Mouse (Mus musculus): Measurements from ENCODE around the gene Ptprm. TPM values are rescaled to one million over a fixed set of nuclear protein-coding genes. Genes with fewer than 3 reads are reported as not detected.

Gene Ptprm
- polyA plus RNA-seq, 1 experiment from 2014 or later: 31.4 TPM

GRCm38 (mm10) chr17:67233063-67233462 is 121.2 kb downstream of the Ptprm start:
- Histone ChIP-seq H3K36me3 (replicated peaks; ENCODE audit: control insufficient read depth, insufficient read depth) (no peaks in the 10 kb centered on the region), H3K27ac (no peak overlapping the region), H3K4me1 (replicated peaks; ENCODE audit: control insufficient read depth, insufficient read depth, low read length) (no peaks in the 10 kb centered on the region), H3K9me3 (ENCODE audit: control insufficient read depth, low read length) (no peaks in the 10 kb centered on the region), H3K9ac (no peak overlapping the region), H3K27me3 (ENCODE audit: control insufficient read depth, insufficient read depth, low read length) (no peaks in the 10 kb centered on the region), H3K4me3 (replicated peaks; ENCODE audit: low read length) (no peak overlapping the region), H3K4me2 (replicated peaks) (no peak overlapping the region)
- ATAC-seq (ENCODE audit: low FRiP score) (no peak), DNase-seq (ENCODE audit: low spot score) (no peak)
- WGBS: 85% methylated on average over 9 of the region's 9 CpGs

DNA sequence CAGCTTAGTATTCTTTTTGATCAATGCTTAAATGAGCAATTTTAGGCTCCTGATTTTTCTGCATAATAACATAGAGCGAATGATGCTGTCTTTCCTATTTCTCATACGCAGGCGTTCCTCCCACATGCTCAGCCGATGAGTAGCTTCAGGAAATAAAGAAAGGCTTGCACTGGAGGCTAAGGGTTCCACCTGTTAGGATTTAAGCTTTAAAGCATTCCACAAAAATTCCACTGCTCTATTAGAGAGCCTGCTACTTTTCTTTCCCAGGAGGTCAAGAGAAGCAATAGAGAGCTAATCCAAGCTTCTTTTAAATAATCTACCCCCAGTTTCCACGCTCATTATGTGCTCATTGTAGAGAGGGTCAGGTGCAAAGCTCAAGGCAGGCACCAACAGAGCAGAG is 127.3 kb downstream of the Ptprm start:
- Histone ChIP-seq H3K4me1 (replicated peaks; ENCODE audit: control insufficient read depth, insufficient read depth, low read length) (no peaks in the 10 kb centered on the region), H3K4me3 (replicated peaks; ENCODE audit: low read length) (no peak overlapping the region), H3K4me2 (replicated peaks) (no peak overlapping the region), H3K9ac (no peak overlapping the region), H3K27ac (no peak overlapping the region), H3K36me3 (replicated peaks; ENCODE audit: control insufficient read depth, insufficient read depth) (no peaks in the 10 kb centered on the region), H3K9me3 (ENCODE audit: control insufficient read depth, low read length) (no peaks in the 10 kb centered on the region), H3K27me3 (ENCODE audit: control insufficient read depth, insufficient read depth, low read length) (no peaks in the 10 kb centered on the region)
- WGBS: 65% methylated on average over 5 of the region's 5 CpGs
- no peak for ATAC-seq (ENCODE audit: low FRiP score)
- no peak for DNase-seq (ENCODE audit: low spot score)

DNA sequence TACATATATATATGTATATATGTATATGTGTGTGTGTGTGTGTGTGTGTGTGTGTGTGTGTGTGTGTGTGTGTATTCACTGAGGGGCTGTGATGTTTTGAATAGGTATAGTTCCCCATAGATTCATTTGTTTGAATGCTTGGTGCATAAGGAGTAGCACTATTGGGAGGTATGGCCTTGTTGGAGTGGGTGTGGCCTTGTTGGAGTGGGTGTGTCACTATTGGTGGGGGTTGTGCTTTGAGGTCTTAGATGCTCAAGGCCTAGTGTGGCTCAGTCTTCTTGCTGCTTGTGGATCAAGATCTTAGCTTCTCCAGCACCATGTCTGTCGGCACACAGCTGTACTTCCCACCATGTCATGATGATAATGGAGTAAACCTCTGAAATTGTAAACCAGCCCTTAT is 138.9 kb downstream of the Ptprm start:
- Histone ChIP-seq H3K4me2 (replicated peaks) (no peak overlapping the region), H3K9ac (no peak overlapping the region), H3K9me3 (ENCODE audit: control insufficient read depth, low read length) (no peaks in the 10 kb centered on the region), H3K4me1 (replicated peaks; ENCODE audit: control insufficient read depth, insufficient read depth, low read length) (peaks cover 7% of the 10 kb centered on the region; the same call in 1 of the 2 replicates), H3K27ac (no peak overlapping the region), H3K27me3 (ENCODE audit: control insufficient read depth, insufficient read depth, low read length) (no peaks in the 10 kb centered on the region), H3K36me3 (replicated peaks; ENCODE audit: control insufficient read depth, insufficient read depth) (no peaks in the 10 kb centered on the region), H3K4me3 (replicated peaks; ENCODE audit: low read length) (no peak overlapping the region)
- 87% methylated on average over 1 of the region's 1 CpGs for WGBS
- ATAC-seq (ENCODE audit: low FRiP score) (no peak), DNase-seq (ENCODE audit: low spot score) (no peak)

- no peaks in the 10 kb centered on the region for H3K27me3 ChIP-seq (ENCODE audit: control insufficient read depth, insufficient read depth, low read length)
- DNase-seq (ENCODE audit: low spot score) (no peak), ATAC-seq (ENCODE audit: low FRiP score) (no peak)
- WGBS: 21% methylated on average over 3 of the region's 3 CpGs
- H3K4me2 ChIP-seq (replicated peaks): no peak overlapping the region
- H3K4me1 ChIP-seq (replicated peaks; ENCODE audit: control insufficient read depth, insufficient read depth, low read length): peaks cover 7% of the 10 kb centered on the region; the same call in 1 of the 2 replicates
- H3K9ac ChIP-seq: no peak overlapping the region
- no peak overlapping the region for H3K4me3 ChIP-seq (replicated peaks; ENCODE audit: low read length)
- H3K9me3 ChIP-seq (ENCODE audit: control insufficient read depth, low read length): no peaks in the 10 kb centered on the region
- no peaks in the 10 kb centered on the region for H3K36me3 ChIP-seq (replicated peaks; ENCODE audit: control insufficient read depth, insufficient read depth)
- H3K27ac ChIP-seq: no peak overlapping the region
Measured at GRCm38 (mm10) chr17:67213711-67214110, 140.5 kb downstream of the Ptprm start.

- no peaks in the 10 kb centered on the region for H3K9me3 ChIP-seq (ENCODE audit: control insufficient read depth, low read length)
Measured at GRCm38 (mm10) chr17:67209676-67210344, 144.4 kb downstream of the Ptprm start.

GRCm38 (mm10) chr17:67208600-67208999 is 145.7 kb downstream of the Ptprm start:
- H3K36me3 ChIP-seq (replicated peaks; ENCODE audit: control insufficient read depth, insufficient read depth): no peaks in the 10 kb centered on the region
- 90% methylated on average over 5 of the region's 5 CpGs for WGBS

More at GRCm38 (mm10) chr17:67209676-67210344, 144.4 kb downstream of the Ptprm start:
- DNase-seq (ENCODE audit: low spot score) (no peak), ATAC-seq (ENCODE audit: low FRiP score) (no peak)
- Histone ChIP-seq H3K27me3 (ENCODE audit: control insufficient read depth, insufficient read depth, low read length) (no peaks in the 10 kb centered on the region), H3K4me3 (replicated peaks; ENCODE audit: low read length) (no peak overlapping the region), H3K4me2 (replicated peaks) (no peak overlapping the region), H3K27ac (no peak overlapping the region), H3K36me3 (replicated peaks; ENCODE audit: control insufficient read depth, insufficient read depth) (no peaks in the 10 kb centered on the region), H3K4me1 (replicated peaks; ENCODE audit: control insufficient read depth, insufficient read depth, low read length) (peaks cover 7% of the 10 kb centered on the region; the same call in 1 of the 2 replicates), H3K9ac (no peak overlapping the region)
- WGBS: 80% methylated on average over 8 of the region's 8 CpGs

GRCm38 (mm10) chr17:67206984-67207383 is 147.3 kb downstream of the Ptprm start:
- ATAC-seq (ENCODE audit: low FRiP score): no peak
- H3K9ac ChIP-seq: no peak overlapping the region
- 94% methylated on average over 4 of the region's 4 CpGs for WGBS

More at GRCm38 (mm10) chr17:67208600-67208999, 145.7 kb downstream of the Ptprm start:
- H3K27ac ChIP-seq: no peak overlapping the region
- no peaks in the 10 kb centered on the region for H3K27me3 ChIP-seq (ENCODE audit: control insufficient read depth, insufficient read depth, low read length)
- H3K4me2 ChIP-seq (replicated peaks): no peak overlapping the region
- no peaks in the 10 kb centered on the region for H3K9me3 ChIP-seq (ENCODE audit: control insufficient read depth, low read length)
- H3K4me1 ChIP-seq (replicated peaks; ENCODE audit: control insufficient read depth, insufficient read depth, low read length): 0 out of 2 replicates have a peak, but pooled peaks cover under 1% of the 10 kb centered on the region
- no peak overlapping the region for H3K9ac ChIP-seq
- DNase-seq (ENCODE audit: low spot score) (no peak), ATAC-seq (ENCODE audit: low FRiP score) (no peak)
- no peak overlapping the region for H3K4me3 ChIP-seq (replicated peaks; ENCODE audit: low read length)

DNA sequence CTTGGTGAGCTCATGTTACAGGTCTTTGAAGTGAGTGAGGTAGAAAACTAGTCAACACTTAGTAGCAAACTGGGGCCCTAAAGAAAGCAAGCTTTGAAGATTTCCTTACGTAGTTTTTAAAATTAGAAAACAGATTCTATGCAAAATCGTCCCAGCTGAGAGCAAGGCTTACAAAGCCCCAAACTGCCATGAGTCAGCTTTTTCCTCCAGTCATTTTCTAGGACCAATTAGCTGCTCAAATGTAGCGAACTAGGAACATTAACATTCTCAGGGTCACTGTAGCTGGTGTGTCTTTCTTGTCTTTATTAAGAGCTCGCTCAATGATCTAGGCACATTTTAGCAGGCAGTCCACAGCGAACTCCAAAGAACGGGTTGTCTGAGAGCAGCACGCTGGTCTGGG is 153.1 kb downstream of the Ptprm start:
- no peak for ATAC-seq (ENCODE audit: low FRiP score)
- WGBS: 48% methylated on average over 7 of the region's 7 CpGs
- Histone ChIP-seq H3K9ac (no peak overlapping the region), H3K36me3 (replicated peaks; ENCODE audit: control insufficient read depth, insufficient read depth) (no peaks in the 10 kb centered on the region), H3K4me2 (replicated peaks) (no peak overlapping the region), H3K4me1 (replicated peaks; ENCODE audit: control insufficient read depth, insufficient read depth, low read length) (0 out of 2 replicates have a peak, but pooled peaks cover 8% of the 10 kb centered on the region), H3K27me3 (ENCODE audit: control insufficient read depth, insufficient read depth, low read length) (no peaks in the 10 kb centered on the region), H3K9me3 (ENCODE audit: control insufficient read depth, low read length) (no peaks in the 10 kb centered on the region), H3K27ac (no peak overlapping the region), H3K4me3 (replicated peaks; ENCODE audit: low read length) (no peak overlapping the region)
- DNase-seq (ENCODE audit: low spot score): no peak

More at GRCm38 (mm10) chr17:67206984-67207383, 147.3 kb downstream of the Ptprm start:
- Histone ChIP-seq H3K9me3 (ENCODE audit: control insufficient read depth, low read length) (no peaks in the 10 kb centered on the region), H3K4me1 (replicated peaks; ENCODE audit: control insufficient read depth, insufficient read depth, low read length) (no peaks in the 10 kb centered on the region), H3K27ac (no peak overlapping the region), H3K4me2 (replicated peaks) (no peak overlapping the region), H3K27me3 (ENCODE audit: control insufficient read depth, insufficient read depth, low read length) (no peaks in the 10 kb centered on the region), H3K4me3 (replicated peaks; ENCODE audit: low read length) (no peak overlapping the region), H3K36me3 (replicated peaks; ENCODE audit: control insufficient read depth, insufficient read depth) (no peaks in the 10 kb centered on the region)
- no peak for DNase-seq (ENCODE audit: low spot score)

- Histone ChIP-seq H3K27me3 (ENCODE audit: control insufficient read depth, insufficient read depth, low read length) (no peaks in the 10 kb centered on the region), H3K4me3 (replicated peaks; ENCODE audit: low read length) (no peak overlapping the region), H3K4me2 (replicated peaks) (no peak overlapping the region), H3K4me1 (replicated peaks; ENCODE audit: control insufficient read depth, insufficient read depth, low read length) (0 out of 2 replicates have a peak, but pooled peaks cover 8% of the 10 kb centered on the region), H3K27ac (no peak overlapping the region), H3K36me3 (replicated peaks; ENCODE audit: control insufficient read depth, insufficient read depth) (no peaks in the 10 kb centered on the region), H3K9ac (no peak overlapping the region), H3K9me3 (ENCODE audit: control insufficient read depth, low read length) (no peaks in the 10 kb centered on the region)
- WGBS: 61% methylated on average over 5 of the region's 5 CpGs
- ATAC-seq (ENCODE audit: low FRiP score): no peak
- no peak for DNase-seq (ENCODE audit: low spot score)
Measured at GRCm38 (mm10) chr17:67193728-67194127, 160.5 kb downstream of the Ptprm start.
